Mouse (Mus musculus): ENCODE measurements at regions not wholly inside any gene's neighbourhood (a gene's known extent, or its start where the extent isn't known, plus 50 kb on each side); places are given as distances from the start of the nearest gene placed in this dataset.
"Not testable (repeated sequence)": the region's sequence is repeated elsewhere in the genome, so short reads cannot be mapped to it uniquely, and the experiment has no call there.

- no peak for DNase-seq
Measured at GRCm38 (mm10) chr2:79025678-79026077, 157.8 kb downstream of the Ube2e3 start.

DNA sequence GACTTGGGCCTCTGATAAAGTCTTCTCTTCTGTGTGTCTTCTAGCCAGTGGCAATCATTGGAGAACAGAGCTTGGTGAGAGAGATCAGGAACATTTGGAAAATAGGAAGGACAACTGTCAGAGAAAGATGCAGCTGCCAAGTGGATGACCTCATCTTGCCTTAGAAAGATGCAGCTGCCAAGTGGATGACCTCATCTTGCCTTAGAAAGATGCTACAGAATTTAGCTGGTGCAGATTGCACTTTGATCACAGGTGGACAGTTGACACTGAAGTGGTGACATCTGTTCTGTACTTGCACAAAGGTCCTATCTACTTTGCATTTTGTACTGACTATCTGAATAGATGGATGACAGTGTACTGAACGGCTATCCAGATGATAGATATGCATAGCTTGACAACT, 163.1 kb downstream of the Ube2e3 start:
- no peak for DNase-seq

- DNase-seq: no peak
Measured at GRCm38 (mm10) chr2:79036296-79036695, 168.4 kb downstream of the Ube2e3 start.

- no peak for DNase-seq
Measured at GRCm38 (mm10) chr2:79038624-79039023, 170.7 kb downstream of the Ube2e3 start.

DNA sequence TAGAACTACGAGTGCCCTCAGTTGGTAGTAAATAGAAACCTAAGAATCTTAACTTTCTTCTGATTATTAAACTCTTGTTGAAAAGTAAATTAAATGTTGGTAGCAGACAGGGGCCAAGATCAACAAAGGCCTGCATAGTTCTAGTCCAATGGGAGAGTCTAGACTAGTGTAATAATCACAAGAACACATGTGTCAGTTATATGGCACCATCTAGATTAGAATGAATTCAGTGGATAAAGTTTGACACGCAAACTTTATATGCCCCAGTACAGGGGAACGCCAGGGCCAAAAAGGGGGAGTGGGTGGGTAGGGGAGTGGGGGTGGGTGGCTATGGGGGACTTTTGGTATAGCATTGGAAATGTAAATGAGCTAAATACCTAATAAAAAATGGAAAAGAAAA, 176.9 kb downstream of the Ube2e3 start:
- DNase-seq: not testable (repeated sequence)

DNA sequence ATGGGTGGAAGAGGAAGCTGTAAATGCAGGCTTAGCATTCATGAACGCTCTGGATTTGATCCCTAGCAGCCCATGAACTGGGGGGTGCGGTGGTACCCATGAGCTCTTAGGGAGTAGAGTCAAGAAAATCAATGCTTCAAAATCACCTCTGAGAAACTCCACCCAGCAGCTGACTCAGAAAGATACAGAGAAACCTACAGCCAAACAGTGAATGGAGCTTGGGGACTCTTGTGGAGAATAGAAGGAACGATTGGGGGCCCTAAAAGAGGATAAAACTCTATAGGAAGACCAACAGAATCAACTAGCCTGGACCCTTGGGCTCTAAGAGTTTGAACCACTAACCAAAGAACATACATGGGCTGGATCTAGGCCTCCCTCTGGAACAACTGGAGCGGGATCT, 177.6 kb downstream of the Ube2e3 start:
- no peak for DNase-seq

- no peak for DNase-seq
Measured at GRCm38 (mm10) chr2:79048020-79048419, 180.1 kb downstream of the Ube2e3 start.

DNA sequence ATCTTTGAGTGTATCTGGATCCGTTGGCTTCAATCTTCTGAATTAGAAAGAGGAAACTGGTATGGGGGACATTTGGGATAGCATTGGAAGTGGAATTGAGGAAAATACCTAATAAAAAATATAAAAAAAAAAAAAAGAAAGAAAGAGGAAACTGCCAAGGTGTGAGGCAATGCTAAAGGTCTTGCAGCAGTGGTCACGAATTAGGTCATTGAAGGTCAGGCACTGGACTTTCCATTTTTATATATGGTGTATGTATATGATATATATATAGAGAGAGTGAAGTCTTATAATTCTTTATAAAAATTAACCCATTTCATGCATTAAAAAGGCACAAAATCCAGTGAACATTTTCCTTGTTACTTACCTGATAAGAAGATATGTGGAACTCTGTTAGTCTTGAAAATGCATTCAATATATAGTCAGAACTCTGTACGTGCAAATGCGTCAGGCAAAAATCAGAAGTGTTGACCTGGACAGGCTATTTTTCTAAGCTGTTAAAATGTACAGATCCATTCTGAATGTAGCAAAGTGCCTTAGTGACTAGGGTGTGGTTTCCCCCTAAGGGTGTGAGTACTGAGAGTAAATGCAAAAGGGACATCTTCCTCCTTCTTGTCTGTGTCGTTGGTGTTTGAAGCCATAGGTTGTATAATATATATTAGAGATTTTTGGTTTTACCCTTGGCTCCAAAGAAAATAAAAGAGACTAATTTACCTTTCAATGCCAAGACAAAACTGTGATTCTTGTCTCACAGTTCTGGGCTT, 181.0 kb downstream of the Ube2e3 start:
- DNase-seq: no peak

- DNase-seq: no peak
Measured at GRCm38 (mm10) chr2:79050495-79051046, 182.6 kb downstream of the Ube2e3 start.

GRCm38 (mm10) chr2:79052226-79052625, 184.3 kb downstream of the Ube2e3 start:
- no peak for DNase-seq

- DNase-seq: no peak
Measured at GRCm38 (mm10) chr2:79056138-79056537, 188.2 kb downstream of the Ube2e3 start.

DNA sequence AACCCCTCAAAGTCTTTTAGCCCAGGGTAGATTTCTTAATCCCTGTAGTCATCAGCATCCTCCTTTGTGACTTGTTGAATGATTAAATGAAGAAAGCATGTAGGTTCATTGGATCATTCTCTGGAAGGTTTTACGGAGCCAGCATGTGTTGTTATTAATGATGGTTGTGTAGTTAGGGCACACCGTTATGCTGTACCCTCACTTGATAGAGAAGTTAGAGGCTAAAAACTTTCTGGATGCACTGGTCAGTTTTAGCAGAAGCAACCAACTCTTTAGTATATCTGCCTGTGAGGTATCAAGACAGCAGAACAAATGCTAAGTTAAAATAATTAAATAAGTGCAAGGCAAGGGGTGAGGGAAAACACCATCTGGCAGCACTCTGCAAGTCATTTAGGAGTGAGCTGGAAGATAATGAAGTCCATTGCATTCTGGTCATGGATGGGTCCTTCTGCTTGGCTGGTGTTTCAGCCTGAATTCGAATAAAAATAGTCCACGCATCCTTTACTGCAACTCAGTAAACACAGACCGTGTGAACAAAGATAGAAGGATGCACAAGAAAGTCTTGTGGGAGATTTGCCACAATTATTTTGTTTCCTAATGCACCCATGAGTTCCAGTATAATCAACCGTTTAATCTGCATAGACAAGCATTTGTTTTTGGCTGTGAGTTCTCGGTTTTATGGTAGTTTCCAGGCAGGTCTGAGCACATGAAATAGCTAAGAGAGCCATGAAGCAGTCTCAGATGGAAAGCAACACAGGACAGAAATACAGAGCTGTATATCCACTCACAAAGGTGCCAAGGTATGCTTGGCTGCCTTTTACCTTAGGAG, 191.4 kb downstream of the Ube2e3 start:
- no peak for DNase-seq

- DNase-seq: no peak
Measured at GRCm38 (mm10) chr2:79059944-79060238, 192.0 kb downstream of the Ube2e3 start.

DNA sequence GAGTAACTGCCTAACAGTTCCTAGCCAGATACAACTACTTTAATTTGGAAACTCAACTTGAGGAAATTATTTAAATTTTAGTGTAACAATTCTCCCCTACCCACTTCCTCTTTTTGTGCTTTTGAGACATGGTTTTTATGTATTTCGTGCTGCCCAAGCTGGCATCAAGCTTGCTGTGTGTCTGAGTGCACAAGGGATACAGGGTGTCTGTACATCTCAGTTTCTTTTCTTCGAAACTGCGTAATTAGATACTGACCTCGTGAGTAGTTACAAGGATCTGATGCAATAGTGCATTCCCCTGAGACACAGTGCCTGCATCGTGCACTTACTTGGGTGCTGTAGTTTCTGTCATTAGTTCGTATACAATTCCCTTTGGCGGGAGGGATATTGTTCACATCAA, 192.4 kb downstream of the Ube2e3 start:
- no peak for DNase-seq

DNA sequence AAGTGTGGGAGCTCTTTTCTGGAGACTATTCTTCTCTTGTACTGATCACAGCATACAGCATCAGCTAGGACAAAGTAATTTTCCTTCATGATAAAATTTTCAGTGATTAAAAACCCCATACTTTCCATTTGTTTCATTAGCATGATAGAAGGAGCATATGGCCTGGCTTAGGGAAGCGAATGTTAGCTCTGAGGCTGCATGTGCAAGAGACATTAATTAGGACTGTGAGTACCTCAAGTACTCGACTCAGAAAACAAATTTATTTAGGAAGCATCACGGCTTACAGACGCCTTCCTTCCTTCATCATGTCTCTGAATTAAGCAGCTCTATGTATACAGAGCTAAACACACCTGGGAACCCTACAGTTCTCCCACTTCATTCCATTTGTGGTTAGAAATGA, 193.6 kb upstream of the Itga4 start:
- no peak for DNase-seq

DNA sequence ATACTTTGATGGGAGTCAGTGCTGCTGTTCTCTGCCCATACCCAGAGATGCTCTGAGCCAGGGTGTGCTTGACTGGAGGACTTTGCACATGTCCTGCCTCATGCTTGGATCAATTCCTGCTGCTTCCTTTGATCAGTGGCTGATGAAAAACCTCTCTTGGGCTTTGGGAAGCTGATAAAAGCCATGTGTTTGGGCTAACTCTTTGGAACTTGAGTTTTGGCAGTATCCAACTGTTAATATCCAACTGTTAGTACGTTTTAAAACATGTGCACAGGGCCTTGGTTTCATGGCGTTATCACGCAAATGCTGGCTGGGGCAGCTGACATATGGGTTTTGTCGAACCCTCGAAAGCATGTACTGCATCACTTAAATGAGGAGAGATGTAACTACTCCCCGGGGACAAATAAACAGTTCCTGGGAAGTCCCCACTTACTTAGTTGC, 193.0 kb upstream of the Itga4 start:
- no peak for DNase-seq

DNA sequence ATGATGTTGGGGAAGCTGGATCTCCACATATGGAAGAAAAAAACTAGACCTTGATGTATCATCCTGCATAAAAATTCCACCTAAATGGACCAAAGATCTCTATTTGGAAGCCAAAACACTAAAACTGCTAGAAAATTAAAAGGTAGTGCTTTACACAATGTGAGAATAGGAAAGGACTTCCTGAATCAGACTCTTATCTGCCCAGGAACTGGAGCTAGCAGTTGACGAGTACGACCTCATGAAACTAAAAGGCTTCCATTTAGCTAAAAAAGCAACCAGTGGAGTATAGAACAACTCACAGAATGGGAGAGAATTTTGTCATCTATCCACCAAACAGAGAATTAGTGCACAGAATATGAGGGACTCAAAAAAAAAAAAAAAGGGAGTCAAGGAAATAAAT, 191.6 kb upstream of the Itga4 start:
- DNase-seq: no peak

DNA sequence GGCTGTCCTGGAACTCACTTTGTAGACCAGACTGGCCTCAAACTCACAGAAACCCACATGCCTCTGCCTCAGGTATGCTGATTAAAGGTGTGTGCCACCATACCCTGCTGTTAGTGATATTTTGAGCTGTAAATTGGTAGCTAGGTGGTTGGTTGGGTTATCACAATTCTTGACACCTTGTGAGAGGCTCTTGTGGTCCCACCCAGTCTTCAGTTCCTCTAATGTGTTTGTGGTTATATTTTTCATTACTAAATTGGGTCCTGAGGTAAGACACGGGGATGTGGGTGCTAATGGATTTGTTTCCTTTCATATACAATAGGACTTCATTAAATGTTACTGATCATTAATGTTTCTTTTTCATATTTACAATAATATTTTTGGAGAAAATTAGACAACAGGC, 189.9 kb upstream of the Itga4 start:
- DNase-seq: no peak

DNA sequence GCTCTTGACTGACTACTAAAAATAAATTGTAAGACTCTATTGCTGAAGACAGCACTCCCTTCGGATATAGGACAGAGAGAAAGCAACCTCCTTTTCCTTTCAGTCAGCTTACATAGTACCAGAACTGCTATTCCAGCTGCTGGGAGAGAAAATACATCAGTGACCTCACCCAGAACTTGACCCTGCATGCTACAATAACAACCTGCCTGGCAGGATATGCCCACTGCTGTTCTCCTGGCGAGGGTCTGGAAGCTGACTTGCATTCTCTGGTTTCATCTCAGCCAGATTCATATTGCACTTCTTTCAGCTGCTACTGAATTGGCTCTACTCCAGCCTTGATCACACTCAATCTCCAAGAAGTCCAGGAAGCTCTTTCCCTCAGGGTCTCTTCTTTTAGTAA, 179.1 kb upstream of the Itga4 start:
- no peak for DNase-seq

GRCm38 (mm10) chr2:79078836-79079394, 176.3 kb upstream of the Itga4 start:
- no peak for DNase-seq

- DNase-seq: no peak
Measured at GRCm38 (mm10) chr2:79081769-79082168, 173.5 kb upstream of the Itga4 start.

- no peak for DNase-seq
Measured at GRCm38 (mm10) chr2:79086280-79086679, 168.9 kb upstream of the Itga4 start.

GRCm38 (mm10) chr2:79086857-79087578, 168.2 kb upstream of the Itga4 start:
- no peak for DNase-seq
